Mouse (Mus musculus): ENCODE measurements at regions not wholly inside any gene's neighbourhood (a gene's known extent, or its start where the extent isn't known, plus 50 kb on each side); places are given as distances from the start of the nearest gene placed in this dataset.
A peak's percentile ranks its signal among the peaks of the same experiment; 100 is the strongest.
"Not testable (repeated sequence)": the region's sequence is repeated elsewhere in the genome, so short reads cannot be mapped to it uniquely, and the experiment has no call there.

DNA sequence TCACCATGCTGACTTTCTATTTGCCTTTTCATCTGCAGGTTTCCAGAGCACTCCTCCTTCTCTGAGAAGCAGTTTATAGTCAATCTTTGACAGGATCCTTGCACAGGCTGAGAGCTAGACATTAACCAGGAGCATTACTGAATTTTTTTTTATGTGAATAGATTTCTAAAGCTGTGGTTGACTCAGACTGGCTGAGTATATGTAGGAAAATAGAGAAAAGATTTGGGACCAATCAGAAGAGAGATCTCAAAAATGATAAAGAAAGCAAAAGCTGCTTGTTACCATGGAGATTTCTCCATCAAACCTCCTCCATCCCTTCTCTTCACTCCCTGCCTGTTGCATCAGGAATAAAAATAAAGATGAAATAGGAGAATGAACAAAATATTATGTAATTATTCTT is 731.2 kb upstream of the Ndn start:
- no peak for ATAC-seq (ENCODE audit: insufficient number of reproducible peaks, low FRiP score, low TSS enrichment)

DNA sequence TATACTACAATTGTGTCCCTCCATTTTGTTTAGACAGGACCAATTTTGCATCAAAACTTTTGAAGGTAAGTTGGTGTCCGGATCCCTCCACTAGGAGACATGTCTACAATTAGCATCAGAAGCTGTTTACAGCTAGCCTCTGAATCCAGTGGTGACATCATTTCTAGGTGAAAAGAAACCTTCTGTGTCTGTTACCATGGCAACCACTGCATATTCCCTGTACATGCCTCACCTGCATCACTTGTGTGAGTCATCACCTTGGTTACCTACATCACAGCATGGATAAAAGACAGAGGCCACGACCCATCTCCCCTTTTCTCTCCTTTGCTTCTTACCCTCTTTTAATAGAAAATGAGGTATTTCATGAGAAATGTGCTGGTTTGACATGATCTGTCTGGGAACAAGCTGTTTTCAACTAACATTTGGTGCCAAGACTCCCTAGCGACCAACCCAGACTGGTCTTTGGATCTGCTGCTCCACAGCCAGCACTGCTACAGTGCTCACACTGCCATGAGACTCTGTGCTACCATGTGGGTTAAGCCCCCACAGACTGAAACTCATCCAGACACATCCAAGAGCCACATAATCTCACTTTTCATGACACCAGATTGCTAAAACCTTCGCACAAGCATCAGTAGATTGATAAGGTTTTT is 701.4 kb upstream of the Ndn start:
- no peak for ATAC-seq (ENCODE audit: insufficient number of reproducible peaks, low FRiP score, low TSS enrichment)

- no peak for ATAC-seq (ENCODE audit: insufficient number of reproducible peaks, low FRiP score, low TSS enrichment)
Observed at GRCm38 (mm10) chr7:61658086-61658485, 688.3 kb upstream of the Ndn start.

- no peak for ATAC-seq (ENCODE audit: insufficient number of reproducible peaks, low FRiP score, low TSS enrichment)
Observed at GRCm38 (mm10) chr7:61683080-61683479, 663.3 kb upstream of the Ndn start.

DNA sequence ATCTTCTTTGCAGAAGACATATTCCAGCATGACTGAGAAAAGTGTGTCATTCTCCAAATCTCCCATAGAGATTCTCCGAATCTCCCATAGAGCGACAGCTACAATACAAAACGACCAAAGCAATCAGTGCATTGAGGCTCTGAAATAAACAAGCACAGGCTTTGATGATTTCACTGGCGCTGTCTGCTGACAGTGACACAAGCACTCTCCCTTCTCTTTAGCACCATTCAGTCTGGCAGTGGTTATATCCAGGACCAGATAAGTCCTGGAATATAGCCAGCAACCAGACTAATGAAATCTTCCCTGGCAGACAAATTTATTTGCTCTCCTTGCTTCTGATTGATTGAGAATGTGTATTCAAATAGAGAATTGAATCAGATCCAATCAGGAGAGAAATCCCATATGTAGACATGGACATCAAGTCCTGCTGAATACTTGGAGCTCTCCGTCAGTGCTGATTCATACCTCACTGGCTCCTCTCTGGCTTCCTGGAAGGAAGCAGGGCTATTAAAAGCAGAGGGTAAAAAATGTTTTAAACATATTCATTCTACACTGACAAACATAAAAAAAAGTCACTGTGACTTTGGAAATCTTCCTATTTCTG is 661.2 kb upstream of the Ndn start:
- no peak for ATAC-seq (ENCODE audit: insufficient number of reproducible peaks, low FRiP score, low TSS enrichment)

DNA sequence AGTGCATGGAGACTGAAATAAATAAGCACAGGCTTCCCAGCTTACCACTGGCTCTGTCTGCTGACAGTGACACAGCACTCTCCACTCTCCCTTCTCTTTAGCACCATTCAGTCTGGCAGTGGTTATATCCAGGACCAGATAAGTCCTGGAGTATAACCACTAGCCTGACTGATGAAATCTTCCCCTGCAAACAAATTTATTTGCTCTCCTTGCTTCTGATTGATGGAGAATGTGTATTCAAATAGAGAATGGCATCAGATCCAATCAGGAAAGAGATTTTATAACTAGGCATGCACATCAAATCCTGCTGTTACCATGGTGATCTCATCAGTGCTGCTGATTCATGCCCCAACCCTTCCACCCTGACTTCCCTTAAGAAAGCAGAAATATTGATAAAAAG is 620.2 kb upstream of the Ndn start:
- ATAC-seq (ENCODE audit: insufficient number of reproducible peaks, low FRiP score, low TSS enrichment), result no peak

DNA sequence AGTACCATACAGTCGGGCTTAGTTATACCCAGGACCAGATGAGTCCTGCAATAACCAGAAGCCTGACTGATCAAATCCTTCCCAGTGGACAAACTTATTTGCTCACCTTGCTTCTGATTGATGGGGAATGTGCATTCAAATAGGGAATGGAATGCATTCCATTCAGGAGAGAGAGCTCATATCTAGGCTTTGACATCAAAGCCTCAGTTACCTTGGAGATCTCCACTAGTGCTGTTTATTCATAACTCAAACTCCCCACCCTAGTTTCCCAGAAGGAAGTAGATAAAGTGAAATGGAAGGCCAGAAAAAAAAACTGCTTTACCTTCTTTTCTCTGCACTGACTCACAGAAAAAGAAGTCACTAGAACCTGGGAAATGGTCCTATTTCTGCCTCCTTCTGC is 608.9 kb upstream of the Ndn start:
- ATAC-seq (ENCODE audit: insufficient number of reproducible peaks, low FRiP score, low TSS enrichment), result no peak

GRCm38 (mm10) chr7:61739336-61739735 is 607.0 kb upstream of the Ndn start:
- not testable (repeated sequence) for ATAC-seq (ENCODE audit: insufficient number of reproducible peaks, low FRiP score, low TSS enrichment)

GRCm38 (mm10) chr7:61769826-61770225 is 576.5 kb upstream of the Ndn start:
- ATAC-seq (ENCODE audit: insufficient number of reproducible peaks, low FRiP score, low TSS enrichment), result no peak

GRCm38 (mm10) chr7:61790113-61790796 is 556.1 kb upstream of the Ndn start:
- ATAC-seq (ENCODE audit: insufficient number of reproducible peaks, low FRiP score, low TSS enrichment), result no peak

- ATAC-seq (ENCODE audit: insufficient number of reproducible peaks, low FRiP score, low TSS enrichment), result no peak
Observed at GRCm38 (mm10) chr7:61836827-61837226, 509.5 kb upstream of the Ndn start.

DNA sequence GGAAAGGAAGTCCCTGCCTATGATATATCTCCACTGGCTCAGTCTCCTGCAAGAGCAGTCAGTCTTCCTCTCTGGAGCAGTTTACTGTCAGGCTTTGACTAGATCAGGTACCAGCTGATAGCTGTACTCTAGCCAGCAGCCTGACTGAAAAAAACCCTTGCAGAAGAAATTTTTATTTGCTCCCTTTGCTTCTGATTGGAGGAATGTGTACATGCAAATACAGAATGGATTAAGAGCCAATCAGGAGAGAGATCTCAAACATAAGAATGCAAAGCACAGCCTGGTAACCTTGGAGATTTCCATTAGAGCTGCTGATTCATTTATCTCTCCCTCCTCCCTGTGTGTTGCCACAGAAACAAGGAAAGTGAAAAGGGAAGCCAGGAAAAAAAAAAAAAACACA is 509.1 kb upstream of the Ndn start:
- peak; percentile 74; the same call in 1 of the 2 replicates for ATAC-seq (ENCODE audit: insufficient number of reproducible peaks, low FRiP score, low TSS enrichment)

- no peak for ATAC-seq (ENCODE audit: insufficient number of reproducible peaks, low FRiP score, low TSS enrichment)
Observed at GRCm38 (mm10) chr7:61851949-61852348, 494.4 kb upstream of the Ndn start.

DNA sequence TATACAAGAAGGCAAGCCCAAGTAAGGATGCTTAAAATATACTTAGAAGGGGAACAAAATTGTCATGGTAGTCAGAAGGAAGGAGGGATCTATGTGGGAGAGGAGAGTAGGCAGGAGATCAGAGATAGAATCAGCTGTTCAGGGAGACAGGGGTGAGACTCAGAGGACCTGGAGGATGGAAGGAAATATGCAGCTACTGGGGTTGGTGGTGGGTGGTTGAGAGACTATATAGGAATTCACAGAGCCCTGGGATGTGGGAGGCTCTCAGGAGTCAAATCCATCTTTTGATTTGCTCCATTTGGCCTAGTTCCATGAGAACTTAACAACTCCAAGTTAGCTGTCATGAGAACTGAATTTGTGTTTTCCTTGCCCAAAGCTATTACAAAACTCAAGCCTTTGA is 481.9 kb upstream of the Ndn start:
- ATAC-seq (ENCODE audit: insufficient number of reproducible peaks, low FRiP score, low TSS enrichment), result no peak

DNA sequence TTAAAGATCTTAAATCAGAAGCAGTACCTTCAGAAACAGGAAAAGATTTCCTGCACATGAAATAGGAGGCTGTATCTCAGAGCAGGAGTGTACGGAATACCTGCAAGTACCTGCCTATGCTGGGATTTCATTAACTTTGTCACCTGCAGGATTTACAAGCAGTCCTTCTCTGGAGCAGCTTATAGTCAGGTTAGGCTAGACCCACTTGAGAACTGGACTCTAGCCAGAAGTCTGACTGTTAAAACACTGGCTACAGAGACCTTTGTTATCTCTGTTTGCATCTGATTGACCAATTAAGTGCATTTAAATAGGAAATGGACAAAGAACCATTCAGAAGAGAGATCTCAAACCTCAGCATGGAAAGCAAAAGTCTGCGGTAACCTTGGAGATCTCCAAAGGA is 480.0 kb upstream of the Ndn start:
- ATAC-seq (ENCODE audit: insufficient number of reproducible peaks, low FRiP score, low TSS enrichment), result no peak

DNA sequence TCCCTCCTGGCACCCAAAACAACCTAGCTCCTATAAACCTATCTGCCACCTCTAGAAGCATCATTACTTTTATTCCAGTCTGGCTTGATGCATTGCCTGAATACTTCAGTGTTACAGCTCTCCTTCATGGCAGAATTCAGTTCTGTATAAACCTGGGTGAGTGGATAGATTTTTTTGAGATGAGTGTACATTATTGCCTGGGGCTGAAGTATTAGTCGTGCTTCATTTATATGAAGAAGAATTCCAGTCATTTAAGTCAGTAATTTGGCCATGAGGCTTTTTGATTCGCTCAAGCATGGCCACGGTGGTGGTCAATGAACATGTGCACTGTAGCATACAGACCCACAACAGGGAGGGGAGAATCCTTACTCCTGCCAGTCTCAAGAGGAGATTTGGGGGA is 470.1 kb upstream of the Ndn start:
- ATAC-seq (ENCODE audit: insufficient number of reproducible peaks, low FRiP score, low TSS enrichment), result no peak

DNA sequence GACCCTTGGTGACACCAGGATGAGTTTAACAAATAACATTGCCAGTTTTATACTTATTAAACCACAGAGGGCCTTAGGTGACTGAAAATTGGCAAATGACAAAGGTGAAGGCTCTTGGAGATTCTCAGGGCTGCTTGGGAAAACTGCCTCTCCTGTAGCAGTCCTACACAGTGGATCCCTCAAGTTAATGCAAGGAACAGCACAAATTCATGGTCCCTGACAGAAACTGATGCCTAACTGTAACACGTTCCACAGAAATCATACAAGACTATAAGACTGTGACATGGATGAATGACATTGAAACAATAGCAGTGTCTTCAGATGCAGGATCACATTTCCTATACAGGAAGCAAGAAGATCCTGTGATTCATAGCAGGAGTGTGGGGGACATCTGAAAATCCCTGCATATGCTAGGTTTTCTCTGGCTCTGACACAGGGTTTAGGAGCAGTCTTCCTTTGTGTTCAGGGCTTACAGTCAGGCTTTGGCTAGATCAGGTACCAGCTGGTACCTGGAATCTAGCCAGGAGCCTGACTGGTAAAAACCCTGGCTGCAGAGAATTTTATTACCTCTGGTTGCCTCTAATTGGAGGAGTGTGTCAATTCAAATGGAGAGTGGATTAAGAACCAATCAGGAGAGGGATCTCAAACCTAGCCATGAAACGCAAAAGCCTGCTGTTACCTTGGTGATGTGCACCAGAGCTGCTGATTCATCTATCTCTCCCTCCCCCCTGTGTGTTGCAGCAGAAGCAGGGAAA is 468.9 kb upstream of the Ndn start:
- peak; percentile 98 for ATAC-seq (ENCODE audit: insufficient number of reproducible peaks, low FRiP score, low TSS enrichment)

GRCm38 (mm10) chr7:61878095-61878494 is 468.3 kb upstream of the Ndn start:
- ATAC-seq (ENCODE audit: insufficient number of reproducible peaks, low FRiP score, low TSS enrichment), result no peak

DNA sequence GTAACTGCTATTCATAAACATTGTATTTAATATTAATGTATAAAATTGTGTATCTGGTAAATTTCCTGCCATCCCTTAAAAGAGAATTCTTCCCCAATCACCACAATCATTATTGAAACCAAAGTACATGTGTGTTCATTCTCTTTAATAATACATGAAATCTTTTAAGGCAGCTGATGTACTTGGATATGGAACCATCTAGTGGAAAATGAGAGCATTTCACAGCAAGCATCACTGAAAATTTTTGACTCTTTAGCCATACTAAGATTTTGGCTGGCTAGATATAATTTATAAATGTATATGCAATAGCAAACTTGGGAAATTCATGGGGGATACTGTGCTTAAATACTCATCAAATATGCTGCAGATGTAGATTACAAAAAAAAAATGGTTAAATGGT is 467.8 kb upstream of the Ndn start:
- no peak for ATAC-seq (ENCODE audit: insufficient number of reproducible peaks, low FRiP score, low TSS enrichment)
